Comparison of ENCODE assay signal across 24 mouse cellular contexts in the genomic region with DNA sequence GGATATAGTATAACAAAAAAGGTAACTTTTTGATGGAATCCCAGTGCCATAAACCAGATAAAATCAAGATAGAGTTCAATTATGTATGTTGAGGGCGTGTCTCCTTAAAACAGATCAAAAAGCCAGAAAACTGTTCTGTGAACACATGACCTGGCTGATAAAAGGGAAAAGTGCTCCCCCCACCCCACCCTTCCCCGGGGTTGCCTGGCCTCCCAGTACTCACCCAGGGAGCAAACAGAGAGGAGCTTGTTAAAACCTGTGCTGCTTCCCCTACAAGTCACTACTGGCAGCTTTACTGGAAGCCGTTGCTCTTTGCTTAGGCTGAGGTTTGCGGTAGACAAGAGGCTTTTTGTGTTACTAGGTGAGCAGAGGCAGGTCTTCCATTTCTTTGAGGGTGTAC. TPM values are rescaled to one million over a fixed set of nuclear protein-coding genes. Genes with fewer than 3 reads are reported as not detected.
DNase-seq lines count a peak whose midpoint lies in the region; ATAC-seq and TF ChIP-seq lines count a peak whose summit lies in the region.
"Had no signal": no experiment of that assay in that cellular context is flagged by ENCODE, and none has a peak within 500 bp of the region (broad histone marks: within the 10 kb centered on the region; RNA-seq: fewer than 3 reads in every experiment).

No protein-coding gene starts in this region.

- H3K27ac ChIP-seq in limb, embryonic 13.5 days: peak overlapping the region; percentile 33; the same call in 1 of the 2 replicates
- no peak overlapping the region for H3K27ac ChIP-seq in limb, embryonic 10.5 days
- no peak overlapping the region for H3K27ac ChIP-seq in MEL (ENCODE audit: control insufficient read depth, low read depth, low read length)
- 0 out of 2 replicates have a peak overlapping the region, but pooled peaks have one; percentile 30 for H3K27ac ChIP-seq in embryonic facial prominence, embryonic 12.5 days
- 0 out of 2 replicates have a peak overlapping the region, but pooled peaks have one; percentile 13 for H3K27ac ChIP-seq in limb, embryonic 14.5 days (replicated peaks; ENCODE audit: low read depth, low read length)
- H3K27ac ChIP-seq: neural tube, embryonic 12.5 days had no signal

- no peak for DNase-seq in limb, embryonic 10.5 days (ENCODE audit: low spot score)
- no peak for DNase-seq in MEL (ENCODE audit: low read depth, low spot score)
- peak; percentile 62 for DNase-seq in limb, embryonic 14.5 days (ENCODE audit: low spot score)
- DNase-seq in heart, adult 9 months (ENCODE audit: low spot score in 2 of 2): no peak
- DNase-seq in kidney, adult 11 months: no peak
- no peak for DNase-seq in adrenal gland, adult (ENCODE audit: inconsistent age in 2 of 2, low spot score in 1 of 2)
- DNase-seq: adrenal gland, postnatal 14 days; cerebellum, adult 2 months; cerebellum, postnatal 36 days; embryo, embryonic 11 days; gastrocnemius, postnatal 14 days; heart, adult 11 months; heart, postnatal 10 days; kidney, postnatal 36 days; lung, postnatal 4 days; right cerebral cortex, postnatal 25 days; thymus, adult 2 months; thymus, postnatal 4 days had no signal

- H3K4me3 ChIP-seq in limb, embryonic 13.5 days: no peak overlapping the region
- no peak overlapping the region for H3K4me3 ChIP-seq in limb, embryonic 10.5 days
- H3K4me3 ChIP-seq in MEL (ENCODE audit: control insufficient read depth in 1 of 2, insufficient read depth in 1 of 2, low read depth in 2 of 2, low read length in 2 of 2): no peak overlapping the region
- H3K4me3 ChIP-seq in embryonic facial prominence, embryonic 12.5 days: no peak overlapping the region
- H3K4me3 ChIP-seq in limb, embryonic 14.5 days (replicated peaks; ENCODE audit: low read length): no peak overlapping the region
- H3K4me3 ChIP-seq: heart, embryonic 12.5 days; midbrain, embryonic 15.5 days; neural tube, embryonic 12.5 days had no signal

- TF ChIP-seq CTCF in MEL (IDR thresholded peaks at IDR 0.05 in 2 of 3, conservative IDR thresholded peaks at IDR 0.05 in 1 of 3; ENCODE audit: control insufficient read depth in 1 of 3, insufficient read depth in 1 of 3, low read depth in 2 of 3, low read length in 3 of 3, poor library complexity in 1 of 3, severe bottlenecking in 1 of 3): no peak

- TF ChIP-seq RAD21 in MEL (IDR thresholded peaks at IDR 0.05; ENCODE audit: low read depth, low read length): no peak

- no peak for TF ChIP-seq POLR2A in MEL (IDR thresholded peaks at IDR 0.05; ENCODE audit: control insufficient read depth in 1 of 2, insufficient read depth in 1 of 2, low read depth in 1 of 2, low read length in 2 of 2, poor library complexity in 1 of 2)
- TF ChIP-seq POLR2A in limb, embryonic 14.5 days (IDR thresholded peaks at IDR 0.05; ENCODE audit: borderline replicate concordance, extremely low read depth, insufficient read depth, insufficient read length): no peak

- no peak overlapping the region for H3K4me2 ChIP-seq in limb, embryonic 13.5 days (replicated peaks)
- H3K4me2 ChIP-seq in embryonic facial prominence, embryonic 12.5 days (replicated peaks): no peak overlapping the region
- H3K4me2 ChIP-seq in limb, embryonic 14.5 days (replicated peaks; ENCODE audit: low read depth, low read length, severe bottlenecking): no peak overlapping the region
- H3K4me2 ChIP-seq: heart, embryonic 12.5 days; midbrain, embryonic 15.5 days; neural tube, embryonic 12.5 days had no signal

- no peaks in the 10 kb centered on the region for H3K79me2 ChIP-seq in MEL (ENCODE audit: control insufficient read depth, insufficient read depth, low read length, poor library complexity)

- 52% methylated on average over 4 of the region's 4 CpGs for WGBS in limb, embryonic 13.5 days
- 73% methylated on average over 4 of the region's 4 CpGs for WGBS in limb, embryonic 10.5 days
- WGBS in embryonic facial prominence, embryonic 12.5 days: 43% methylated on average over 4 of the region's 4 CpGs
- WGBS in limb, embryonic 14.5 days: 30% methylated on average over 4 of the region's 4 CpGs

- TF ChIP-seq EP300 in MEL (IDR thresholded peaks at IDR 0.05; ENCODE audit: low read depth in 1 of 2, low read length in 2 of 2): no peak

- H3K9ac ChIP-seq in limb, embryonic 13.5 days: no peak overlapping the region
- H3K9ac ChIP-seq in MEL (ENCODE audit: control insufficient read depth, low read depth, low read length, poor library complexity, severe bottlenecking): no peak overlapping the region
- H3K9ac ChIP-seq in embryonic facial prominence, embryonic 12.5 days: no peak overlapping the region
- H3K9ac ChIP-seq in limb, embryonic 14.5 days (ENCODE audit: low read depth, low read length, severe bottlenecking): no peak overlapping the region
- H3K9ac ChIP-seq: heart, embryonic 12.5 days; midbrain, embryonic 15.5 days; neural tube, embryonic 12.5 days had no signal

- no peak for ATAC-seq in limb, embryonic 13.5 days (ENCODE audit: low FRiP score, low read depth)
- ATAC-seq in embryonic facial prominence, embryonic 12.5 days (ENCODE audit: insufficient number of reproducible peaks, insufficient read depth, low FRiP score, low TSS enrichment): no peak
- no peak for ATAC-seq in limb, embryonic 14.5 days (ENCODE audit: low FRiP score, low read depth)
- ATAC-seq: forebrain, embryonic 14.5 days; midbrain, embryonic 15.5 days had no signal

- no peaks in the 10 kb centered on the region for H3K36me3 ChIP-seq in limb, embryonic 13.5 days
- no peaks in the 10 kb centered on the region for H3K36me3 ChIP-seq in limb, embryonic 10.5 days
- H3K36me3 ChIP-seq in MEL (ENCODE audit: control insufficient read depth in 1 of 2, insufficient read depth in 2 of 2, low read length in 2 of 2): no peaks in the 10 kb centered on the region; a peak in 1 of 4 replicates
- no peaks in the 10 kb centered on the region for H3K36me3 ChIP-seq in embryonic facial prominence, embryonic 12.5 days
- no peaks in the 10 kb centered on the region for H3K36me3 ChIP-seq in limb, embryonic 14.5 days (ENCODE audit: control insufficient read depth, insufficient read depth, low read length)
- H3K36me3 ChIP-seq: midbrain, embryonic 15.5 days; neural tube, embryonic 12.5 days had no signal

- no peaks in the 10 kb centered on the region for H3K9me3 ChIP-seq in limb, embryonic 13.5 days
- H3K9me3 ChIP-seq in limb, embryonic 10.5 days (replicated peaks): no peaks in the 10 kb centered on the region
- no peaks in the 10 kb centered on the region for H3K9me3 ChIP-seq in MEL (replicated peaks; ENCODE audit: insufficient read depth, low read length)
- no peaks in the 10 kb centered on the region for H3K9me3 ChIP-seq in embryonic facial prominence, embryonic 12.5 days
- H3K9me3 ChIP-seq in limb, embryonic 14.5 days (ENCODE audit: control insufficient read depth, low read length): no peaks in the 10 kb centered on the region
- H3K9me3 ChIP-seq: heart, embryonic 12.5 days; midbrain, embryonic 15.5 days; neural tube, embryonic 12.5 days had no signal

- H3K4me1 ChIP-seq in limb, embryonic 13.5 days: peaks cover 44% of the 10 kb centered on the region
- peaks cover 32% of the 10 kb centered on the region for H3K4me1 ChIP-seq in limb, embryonic 10.5 days
- no peaks in the 10 kb centered on the region for H3K4me1 ChIP-seq in MEL (ENCODE audit: control insufficient read depth in 1 of 2, insufficient read depth in 2 of 2, low read length in 2 of 2)
- peaks cover 12% of the 10 kb centered on the region for H3K4me1 ChIP-seq in embryonic facial prominence, embryonic 12.5 days
- H3K4me1 ChIP-seq in limb, embryonic 14.5 days (ENCODE audit: control insufficient read depth, insufficient read depth, low read length): peaks cover 17% of the 10 kb centered on the region

- no peaks in the 10 kb centered on the region for H3K27me3 ChIP-seq in limb, embryonic 13.5 days
- no peaks in the 10 kb centered on the region for H3K27me3 ChIP-seq in limb, embryonic 10.5 days (ENCODE audit: low read depth, poor library complexity, severe bottlenecking)
- H3K27me3 ChIP-seq in MEL (ENCODE audit: control insufficient read depth in 1 of 2, insufficient read depth in 2 of 2, low read length in 2 of 2): no peaks in the 10 kb centered on the region
- no peaks in the 10 kb centered on the region for H3K27me3 ChIP-seq in embryonic facial prominence, embryonic 12.5 days
- H3K27me3 ChIP-seq in limb, embryonic 14.5 days (ENCODE audit: control insufficient read depth, insufficient read depth, low read length): no peaks in the 10 kb centered on the region
- H3K27me3 ChIP-seq: midbrain, embryonic 15.5 days; neural tube, embryonic 12.5 days had no signal

TF ChIP-seq in MEL, 35 proteins besides CTCF, POLR2A, EP300 and RAD21:
- TF ChIP-seq USF1 (IDR thresholded peaks at IDR 0.05; ENCODE audit: low read depth, low read length) (0 out of 2 replicates have a peak, but pooled peaks have one; percentile 52), KAT2A (conservative IDR thresholded peaks at IDR 0.05; ENCODE audit: low read depth, low read length) (no peak), MYC (IDR thresholded peaks at IDR 0.05; ENCODE audit: low read depth, low read length) (no peak)

RNA-seq across cellular contexts. Expression of a gene that starts 21.8 kb away (rescaled TPM):
- polyA plus RNA-seq in limb, embryonic 13.5 days (2015; fragmentation: Nextera tagmentation; extraction: Ambion mirVana): 16.0 and 16.8 TPM in 2 replicates
- polyA plus RNA-seq in limb, embryonic 10.5 days (2016; fragmentation: Nextera tagmentation; extraction: Ambion mirVana): 5.6 and 7.3 TPM in 2 replicates
- 6.6 and 7.9 TPM in 2 replicates for total RNA-seq in MEL (2012; rRNA removed)
- polyA plus RNA-seq in MEL (2012; ENCODE audit: insufficient read depth in 1 of 2, insufficient read length in 2 of 2, low read depth in 1 of 2, low replicate concordance in 2 of 2, missing spikeins in 1 of 2): 1 to 10 TPM in 1 of 2 experiments, not detected in 1; 9.7 TPM
- polyA plus RNA-seq in embryonic facial prominence, embryonic 12.5 days (2016; fragmentation: Nextera tagmentation; extraction: Ambion mirVana): 13.5 and 16.0 TPM in 2 replicates
- 15.3 and 18.2 TPM in 2 replicates for polyA plus RNA-seq in limb, embryonic 14.5 days (2012; rRNA removed)
- polyA plus RNA-seq in limb, embryonic 14.5 days (2014; fragmentation: Nextera tagmentation; extraction: Ambion mirVana): 21.9 and 23.6 TPM in 2 replicates

Comparison
In these comparisons a context has a peak if more than half of its experiments do, and no peak if none do; other contexts are left out.
1. H3K27ac ChIP-seq: peak in limb, embryonic 13.5 days (single experiment), embryonic facial prominence, embryonic 12.5 days (single experiment) and limb, embryonic 14.5 days (single experiment); none in limb, embryonic 10.5 days (single experiment) and MEL (single experiment).